Mouse (Mus musculus) kidney, adult 11 months (tissue): ENCODE measurements around the gene Ncam1.

Source experiments
- DNase-seq: peaks from one replicate; pipeline ENCODE4 v3.0.0; 2022

Gene Ncam1

DNA sequence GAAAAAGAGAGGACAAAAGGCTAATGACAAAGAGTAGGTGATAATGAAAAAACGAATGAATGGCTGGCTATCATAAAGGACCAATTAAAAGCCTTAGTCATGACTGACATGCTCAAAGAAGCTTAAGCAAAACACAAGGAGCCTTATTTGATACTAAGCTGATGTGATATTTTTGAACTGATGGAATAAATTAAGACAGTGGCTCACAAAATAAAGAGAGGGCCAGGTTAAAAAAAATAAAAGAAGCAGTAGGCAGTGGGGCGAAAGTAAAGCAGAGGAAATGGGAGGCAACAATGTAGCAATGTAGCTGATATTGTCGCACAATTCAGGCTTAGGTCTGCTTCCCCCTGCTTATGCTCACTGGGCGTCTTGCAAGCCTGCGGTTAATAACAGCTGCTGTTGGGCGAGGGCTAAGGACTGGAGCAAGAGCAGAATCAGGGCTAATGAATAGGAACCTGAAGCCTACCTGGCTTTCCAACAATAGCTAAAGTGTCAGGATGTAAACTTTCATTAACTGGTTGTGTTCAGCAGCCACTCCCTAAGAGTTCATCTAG lies 126.0 kb downstream of the Ncam1 start:
- DNase-seq = no peak

DNA sequence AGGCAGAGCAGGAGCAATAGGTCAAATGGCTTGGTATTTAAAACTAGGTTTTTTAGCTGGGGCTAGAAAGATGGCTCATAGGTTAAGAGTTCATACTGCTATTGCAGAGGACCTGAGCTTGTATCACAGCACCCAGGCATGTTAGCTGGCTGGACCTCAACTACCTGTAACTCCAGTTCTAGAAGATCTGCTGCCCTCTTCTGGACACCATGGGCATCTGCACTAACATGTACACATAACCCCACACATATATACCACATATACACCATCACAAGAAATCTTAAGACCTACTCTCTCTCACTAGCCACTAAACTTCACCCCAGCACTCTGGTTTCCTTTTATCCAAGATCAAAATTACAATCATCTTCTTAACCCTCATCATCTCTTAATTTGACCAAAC lies 131.7 kb downstream of the Ncam1 start:
- DNase-seq = no peak

DNA sequence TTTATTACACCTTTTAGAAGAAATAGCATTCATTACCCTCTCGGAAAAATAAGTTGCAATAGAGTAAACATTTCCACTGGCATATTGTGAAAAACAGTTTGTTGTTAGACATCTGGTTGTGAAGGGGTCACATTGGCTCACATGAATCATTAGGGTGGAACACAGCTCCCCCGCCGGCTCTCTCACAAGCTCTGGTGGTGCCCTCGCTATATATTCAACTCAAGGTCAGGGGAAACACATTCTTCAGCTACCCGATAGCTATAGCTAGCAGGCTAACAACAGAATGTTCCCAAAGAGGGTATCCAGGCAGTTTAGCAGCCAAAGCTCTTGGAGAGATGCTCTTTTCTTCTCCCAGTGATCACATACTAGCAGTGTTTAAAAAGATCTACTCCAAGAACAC lies 133.4 kb downstream of the Ncam1 start:
- no peak for DNase-seq

DNA sequence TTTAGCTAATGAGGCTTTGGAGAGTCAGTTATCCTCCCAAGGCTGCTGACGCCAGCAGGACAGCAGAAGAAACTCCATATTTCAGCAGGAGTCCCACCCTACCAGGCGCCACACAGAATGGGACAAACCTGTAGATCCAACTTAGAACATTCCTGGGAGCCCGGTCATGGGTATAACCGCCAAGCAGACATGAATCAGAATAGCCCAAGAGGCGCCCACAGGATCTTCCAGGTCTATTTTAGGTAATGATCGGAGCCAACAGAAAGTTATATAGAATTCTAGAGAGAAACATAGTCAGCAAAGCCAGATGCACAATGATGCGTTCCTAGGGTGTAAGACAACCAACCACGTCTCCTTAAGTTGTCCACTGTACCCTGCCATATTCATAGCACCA lies 134.8 kb downstream of the Ncam1 start:
- DNase-seq = no peak

DNA sequence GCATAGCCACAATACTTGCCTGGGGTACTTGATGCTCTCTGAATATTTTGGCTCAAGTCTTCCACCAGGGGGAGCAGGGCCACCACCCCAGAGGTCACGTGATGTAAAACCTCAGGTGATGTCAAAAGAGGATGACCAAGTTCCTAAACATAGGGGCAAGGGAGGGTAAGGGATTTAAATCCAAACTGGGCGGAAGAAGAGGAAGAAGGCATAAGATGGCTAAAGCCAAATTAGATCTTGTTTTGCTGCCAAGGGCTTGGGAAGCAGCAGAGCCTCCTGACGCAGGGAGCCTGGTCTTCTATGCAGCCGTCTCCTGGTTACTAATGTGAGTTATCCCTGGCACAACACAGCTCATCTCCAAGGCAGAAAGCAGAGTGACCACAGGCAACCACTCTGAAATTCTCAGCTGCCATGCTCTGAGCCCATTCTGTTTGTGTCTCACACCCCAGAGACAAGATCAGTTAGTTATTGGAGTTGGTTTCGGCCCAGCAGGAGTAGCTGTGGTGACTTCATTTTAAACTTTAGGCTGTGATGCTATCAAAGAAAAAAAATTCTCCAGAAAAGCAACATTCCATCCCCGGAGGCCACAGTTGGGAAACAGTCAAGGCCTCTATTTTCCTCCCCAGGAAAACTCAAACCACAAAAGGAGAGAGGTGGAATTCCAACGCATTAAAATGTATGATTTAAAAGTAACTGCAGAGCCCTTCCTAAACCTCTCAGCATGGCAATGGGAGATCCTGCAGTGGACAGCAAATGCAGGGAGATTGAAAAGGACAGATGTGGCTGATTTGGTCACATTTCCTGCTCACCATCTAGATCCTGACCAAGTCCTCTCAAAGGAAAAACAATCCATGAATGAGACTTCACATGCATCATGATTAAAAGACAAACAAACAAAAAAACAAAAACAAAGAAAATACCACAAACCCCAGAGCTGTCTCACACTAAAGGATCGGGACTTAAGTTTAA lies 135.5 kb downstream of the Ncam1 start:
- no peak for DNase-seq

DNA sequence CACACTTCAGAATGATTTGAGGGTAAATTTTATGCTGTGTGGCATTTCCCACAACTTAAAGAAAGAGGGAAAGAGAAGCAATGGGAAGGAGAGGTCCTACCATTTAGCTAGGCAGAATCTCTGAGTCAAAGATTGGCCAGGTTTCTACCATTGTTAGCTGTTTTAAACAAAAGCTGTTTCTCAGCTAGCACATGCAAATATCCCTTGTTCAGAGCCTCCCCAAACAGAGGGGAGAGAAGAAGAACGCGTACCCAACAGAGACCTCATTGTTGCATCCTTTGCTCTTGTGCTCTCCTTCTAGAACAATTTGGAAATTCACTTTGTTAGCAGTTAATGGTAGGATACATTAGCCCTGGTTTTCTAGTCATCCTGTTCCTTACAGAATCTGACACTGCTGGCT lies 137.2 kb downstream of the Ncam1 start:
- DNase-seq = no peak

DNA sequence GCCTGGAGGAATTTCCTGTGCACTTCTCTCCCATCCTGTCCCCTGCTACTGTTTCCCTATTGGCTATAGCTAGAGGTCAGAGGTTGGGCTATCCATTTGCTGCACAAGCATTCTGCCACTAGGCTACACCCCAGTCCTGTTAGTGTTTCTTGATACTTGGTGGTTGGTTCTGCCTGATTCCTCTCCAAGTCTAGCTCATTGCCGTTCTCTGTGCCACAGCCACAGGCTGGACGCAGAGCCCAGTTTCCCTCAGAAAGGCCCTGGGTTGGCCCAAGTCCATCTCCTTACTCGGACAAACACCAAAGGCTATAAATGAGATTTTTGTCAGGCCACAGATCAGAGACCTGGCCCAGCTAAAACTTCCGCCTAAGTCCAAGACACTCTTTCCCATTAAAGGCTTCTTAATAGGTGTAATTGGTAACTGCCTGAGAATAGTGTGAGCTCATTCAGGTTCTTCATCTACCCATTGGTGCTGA lies 140.3 kb downstream of the Ncam1 start:
- DNase-seq = no peak

DNA sequence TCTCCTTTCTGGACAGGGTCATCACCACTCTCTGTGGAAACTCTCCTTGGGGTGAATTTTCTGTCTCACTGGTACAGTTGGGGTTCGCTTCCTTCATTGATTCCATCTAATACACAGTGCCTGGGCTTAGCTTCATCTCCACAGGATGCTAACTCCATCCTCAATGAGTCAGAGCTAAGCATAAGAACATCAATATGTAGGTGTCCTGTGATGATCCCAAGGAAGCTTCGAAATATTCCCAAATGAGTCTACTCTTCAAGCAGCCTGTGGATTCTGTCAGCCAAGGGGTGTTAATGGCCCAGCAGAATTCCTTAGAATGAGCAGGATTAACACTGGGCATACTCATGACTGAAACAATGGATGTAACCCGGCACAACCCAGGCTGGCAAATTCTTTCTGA lies 144.3 kb downstream of the Ncam1 start:
- DNase-seq = no peak

DNA sequence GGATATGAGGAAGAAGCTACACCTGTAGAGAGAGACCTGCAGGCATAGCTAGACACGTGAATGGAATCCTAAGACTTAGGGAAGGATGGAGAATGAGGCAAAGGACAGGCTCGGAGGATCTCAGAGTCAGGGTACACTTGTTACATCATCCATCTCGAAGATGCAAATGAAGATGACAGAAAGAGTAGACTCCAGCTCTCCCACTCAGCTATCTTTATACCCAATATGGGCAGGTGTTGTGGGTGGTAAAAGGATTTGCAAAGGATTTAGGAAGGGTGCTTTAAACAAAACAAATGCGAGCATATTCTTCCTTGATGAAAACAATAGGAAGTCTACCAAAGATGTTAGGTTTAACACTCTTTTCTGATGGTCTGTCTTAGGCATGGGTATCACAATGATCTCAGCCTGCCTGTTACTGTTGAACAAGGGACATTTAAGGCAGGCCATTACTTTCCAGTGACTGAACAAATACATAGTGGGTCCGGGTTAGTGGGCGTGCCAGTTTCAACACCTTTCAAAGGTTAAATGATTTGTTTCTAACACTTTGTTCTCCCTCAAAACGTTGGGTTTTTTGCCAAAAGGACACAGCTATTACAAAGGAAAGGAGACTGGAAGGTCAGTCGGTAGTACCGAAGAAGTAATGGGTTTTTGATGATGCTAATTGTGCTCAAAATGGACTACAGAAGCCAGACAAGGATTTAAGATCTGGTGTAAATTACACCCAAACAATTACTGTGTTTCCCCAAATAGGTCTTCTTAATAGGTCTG lies 145.1 kb downstream of the Ncam1 start:
- no peak for DNase-seq

DNA sequence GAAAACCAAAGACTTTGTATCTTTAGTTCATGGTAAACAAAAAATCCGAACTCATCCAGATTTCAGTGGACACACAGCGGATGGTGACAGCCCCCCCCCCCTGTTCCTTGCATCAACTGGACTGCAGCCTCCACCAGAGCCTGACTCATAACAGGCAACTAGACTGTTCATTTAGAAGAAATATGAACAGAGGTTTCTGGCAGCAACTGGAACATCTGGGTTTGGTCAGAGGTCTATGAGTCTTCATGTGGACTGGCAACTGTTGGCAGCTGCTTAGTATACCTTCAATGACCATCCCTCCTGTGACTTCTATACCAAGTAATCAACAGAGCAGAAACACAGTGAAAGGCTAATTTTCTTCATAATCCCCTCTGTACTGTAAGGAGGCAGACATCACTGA lies 154.4 kb downstream of the Ncam1 start:
- no peak for DNase-seq

DNA sequence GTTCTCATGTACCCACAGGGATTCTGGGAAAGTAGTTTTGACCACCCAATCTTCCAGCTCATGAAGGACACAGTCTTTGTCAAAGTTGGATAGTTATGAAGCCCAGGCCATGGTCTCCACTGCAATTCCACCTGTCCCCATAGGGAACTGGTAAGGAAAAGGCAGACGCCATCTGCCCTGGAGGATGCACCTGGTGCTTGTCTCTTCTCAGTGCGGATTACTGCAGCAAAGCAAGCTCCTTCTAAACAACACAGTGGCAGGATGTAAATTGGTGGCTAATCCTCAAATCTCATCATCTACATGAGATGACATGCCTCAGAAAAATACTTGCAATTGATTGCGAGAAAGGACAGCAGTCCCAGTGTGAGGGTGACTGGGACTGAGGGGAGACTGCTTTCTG lies 158.0 kb downstream of the Ncam1 start:
- no peak for DNase-seq

DNA sequence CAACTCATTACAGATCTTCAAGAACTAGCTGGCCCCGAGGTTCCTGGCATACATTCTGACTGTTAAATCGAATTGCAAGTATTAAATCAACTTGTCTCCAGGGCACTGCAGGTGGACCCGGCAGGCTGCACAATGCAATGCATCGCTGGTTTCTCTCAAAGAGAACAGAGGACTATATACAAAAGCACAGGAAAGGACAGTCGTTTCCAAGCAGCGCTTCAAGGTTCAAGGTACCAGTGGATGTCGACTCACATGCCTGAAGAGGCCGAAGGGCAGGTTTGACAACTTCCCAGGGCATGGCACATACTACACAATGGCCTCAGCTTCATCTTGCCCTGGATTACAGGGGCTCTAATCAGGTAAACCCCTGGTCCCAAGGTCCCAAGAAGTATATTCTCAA lies 158.6 kb downstream of the Ncam1 start:
- DNase-seq = peak; percentile 2

DNA sequence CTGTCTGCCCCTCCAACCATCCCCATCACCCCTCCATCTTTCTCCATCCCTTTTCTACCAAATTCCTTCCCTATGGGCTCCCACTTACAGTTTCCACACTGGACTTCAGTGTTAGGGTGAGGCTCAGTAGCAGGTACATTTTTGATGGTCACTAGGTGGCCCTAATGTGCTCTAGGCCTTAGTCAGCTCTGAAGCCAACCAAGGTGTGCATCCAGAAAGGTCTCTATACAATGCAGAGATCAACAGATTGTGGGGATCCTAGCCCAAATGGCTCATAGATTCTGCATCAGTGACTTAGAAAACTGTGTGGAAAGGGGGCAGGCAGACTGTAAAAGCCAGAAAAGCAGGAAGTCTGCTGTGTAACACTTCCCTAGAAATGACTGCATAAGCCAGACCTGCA lies 160.8 kb downstream of the Ncam1 start:
- no peak for DNase-seq

DNA sequence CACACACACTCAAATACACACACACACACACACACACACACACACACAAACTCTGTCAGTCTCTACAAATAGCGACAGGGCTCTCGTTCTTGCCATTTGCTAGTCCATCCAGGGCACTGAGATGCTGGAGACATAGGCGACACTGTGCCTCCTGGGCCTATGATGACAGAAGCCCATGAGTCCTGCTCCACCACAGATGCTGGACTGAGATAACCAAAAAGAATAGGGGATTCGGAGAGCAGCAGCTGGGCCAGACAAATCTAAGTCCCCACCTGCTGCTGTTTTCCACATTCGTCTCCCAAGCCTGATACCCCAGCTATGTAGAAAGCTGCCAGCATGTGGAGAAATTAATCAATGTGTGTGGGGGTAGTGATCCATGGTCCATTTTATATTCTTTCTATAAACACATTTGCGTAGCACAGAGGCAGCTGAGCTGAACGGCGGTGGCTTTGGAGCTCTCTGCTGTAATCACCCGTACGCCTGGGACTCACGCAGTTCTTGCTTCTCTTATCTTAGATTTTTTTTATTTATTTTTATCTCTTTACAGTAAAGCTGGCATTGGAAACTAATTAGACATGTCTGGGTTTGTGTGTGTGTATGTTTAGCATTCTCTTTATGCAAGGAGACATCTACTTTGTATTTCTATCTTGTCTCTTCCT lies 162.9 kb downstream of the Ncam1 start:
- no peak for DNase-seq

DNA sequence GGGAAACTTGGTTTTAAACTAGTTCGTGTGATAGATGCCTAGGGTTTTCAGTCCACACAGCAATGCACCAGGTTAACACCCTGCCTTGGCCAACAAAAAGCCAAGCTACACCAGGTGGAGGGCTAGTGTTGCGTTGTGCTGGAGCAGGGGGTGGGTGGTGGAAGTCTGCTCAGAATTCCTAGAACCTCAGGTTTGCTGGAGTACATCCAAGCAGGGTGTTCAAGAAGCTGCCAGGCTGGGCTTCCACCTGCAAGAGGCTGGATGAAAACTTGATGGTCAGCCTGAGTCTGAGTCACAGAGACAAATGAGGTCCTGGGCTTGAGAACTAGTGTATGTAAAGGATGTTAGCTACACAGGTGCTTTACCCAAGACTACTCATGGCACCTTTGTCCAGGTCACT lies 166.1 kb downstream of the Ncam1 start:
- DNase-seq = no peak

DNA sequence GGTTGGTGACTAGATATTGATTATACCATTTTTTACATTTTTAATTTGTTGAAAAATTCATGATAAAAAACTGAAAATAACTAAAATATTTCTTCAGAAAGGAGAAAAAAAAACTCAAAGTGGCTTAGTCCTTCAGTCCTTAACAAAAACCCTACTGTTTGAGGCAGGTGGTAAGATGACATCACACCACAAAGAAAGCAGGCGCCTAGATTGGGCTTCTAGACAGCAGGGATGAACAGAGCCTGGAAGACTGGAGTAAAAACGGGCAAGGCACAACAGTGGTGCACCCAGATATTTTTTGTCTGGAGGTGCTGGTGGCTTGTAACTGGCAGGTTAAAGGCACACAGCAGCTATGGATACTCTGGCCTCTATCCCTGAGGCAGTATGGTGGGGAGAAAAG lies 168.4 kb downstream of the Ncam1 start:
- no peak for DNase-seq

DNA sequence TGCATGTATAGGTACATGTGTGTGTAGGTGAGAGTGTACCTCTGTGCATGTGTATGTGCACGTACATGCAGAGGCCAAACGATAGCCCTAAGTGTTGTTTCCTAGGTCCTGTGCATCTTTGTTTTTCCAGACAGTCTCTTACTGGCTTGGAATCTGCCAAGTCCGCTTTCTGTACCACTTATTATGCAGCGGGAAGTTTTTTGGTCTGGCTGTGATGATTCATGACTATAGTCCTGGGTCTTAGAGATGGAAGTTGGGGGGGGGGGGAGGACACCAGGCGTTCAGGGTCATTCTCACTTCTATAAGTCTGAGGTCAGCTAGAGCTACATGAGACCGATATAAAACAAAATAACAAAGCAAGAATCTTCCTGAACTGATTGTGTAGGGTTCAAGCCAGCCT lies 173.8 kb downstream of the Ncam1 start:
- DNase-seq = no peak

DNA sequence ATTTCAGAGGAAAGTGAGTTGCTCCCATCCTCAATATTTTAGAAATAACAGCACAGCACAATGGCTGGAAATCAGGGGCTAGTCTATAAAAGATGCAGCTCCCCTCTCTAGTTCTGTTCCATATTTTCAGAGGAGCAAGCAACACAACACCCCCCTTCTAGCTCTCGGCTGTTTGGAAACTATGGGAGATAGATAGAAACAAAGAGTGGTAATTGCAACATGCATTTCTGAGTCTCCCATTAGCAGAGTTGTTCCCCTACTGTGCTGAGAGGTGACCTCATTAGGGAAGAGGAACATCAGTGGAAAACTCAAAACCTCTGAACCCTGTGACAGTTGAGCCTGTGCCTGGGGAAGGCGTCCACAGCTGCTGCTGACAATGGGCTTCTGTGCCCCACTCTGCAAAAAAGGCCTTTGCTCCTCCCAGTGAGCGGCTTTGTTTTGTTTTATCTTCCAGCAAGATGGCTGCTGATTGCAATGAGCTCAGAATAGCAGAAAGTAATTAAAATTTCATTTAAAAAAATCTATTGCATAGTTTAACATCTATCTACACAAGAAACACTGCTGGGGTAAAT lies 174.7 kb downstream of the Ncam1 start:
- DNase-seq = no peak

DNA sequence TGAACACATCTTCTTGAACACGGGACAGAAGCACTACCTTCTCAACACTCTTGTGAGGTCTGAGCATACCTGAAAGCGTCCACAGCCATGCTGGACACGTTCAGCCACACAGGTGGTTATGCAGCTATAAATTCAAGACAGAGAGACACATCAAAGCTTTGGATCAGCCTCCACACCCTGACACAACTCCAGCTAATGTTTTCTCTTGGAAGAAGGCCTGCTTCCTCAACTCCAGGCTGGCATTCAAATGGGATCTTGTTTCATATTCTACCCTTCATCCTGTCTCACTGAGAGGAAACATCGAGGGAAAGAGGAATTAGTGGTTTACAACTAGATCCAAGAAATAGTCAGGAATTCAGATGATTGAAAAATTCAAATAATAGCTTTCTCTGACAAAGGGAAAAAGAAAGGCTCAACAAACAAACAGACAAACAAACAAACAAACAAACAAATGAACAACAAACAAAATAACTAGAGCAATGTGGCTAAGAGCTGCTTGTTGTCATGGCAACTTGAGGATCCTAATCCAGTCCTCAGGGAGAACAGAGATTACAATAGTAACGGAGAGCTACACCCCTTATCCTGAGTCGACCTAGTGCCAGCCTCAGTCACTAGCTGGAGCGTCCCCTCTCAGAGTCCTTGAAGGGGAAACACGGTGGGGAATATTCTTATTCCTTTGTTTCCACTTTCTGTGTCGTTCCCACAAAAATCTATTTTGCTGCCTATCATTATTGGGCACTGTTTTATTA lies 175.6 kb downstream of the Ncam1 start:
- DNase-seq = no peak

DNA sequence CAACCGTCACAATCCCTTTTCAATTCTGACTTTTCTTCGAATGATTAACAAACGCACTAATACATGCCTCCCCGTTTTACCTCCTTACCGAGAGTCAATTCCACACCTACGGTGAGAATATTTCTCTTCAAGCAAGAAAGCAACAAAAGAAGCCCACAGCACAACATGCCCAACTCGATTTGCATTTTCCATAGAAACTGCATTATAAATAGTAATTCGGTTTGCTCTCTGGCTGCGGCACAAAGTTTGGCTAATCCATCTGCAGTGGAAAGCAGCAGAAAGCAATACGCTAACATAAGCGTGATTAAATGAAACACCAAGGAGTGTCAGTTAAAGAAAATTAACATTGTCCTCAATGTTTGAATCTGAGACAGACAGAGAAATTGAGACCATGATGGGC lies 177.0 kb downstream of the Ncam1 start:
- no peak for DNase-seq

DNA sequence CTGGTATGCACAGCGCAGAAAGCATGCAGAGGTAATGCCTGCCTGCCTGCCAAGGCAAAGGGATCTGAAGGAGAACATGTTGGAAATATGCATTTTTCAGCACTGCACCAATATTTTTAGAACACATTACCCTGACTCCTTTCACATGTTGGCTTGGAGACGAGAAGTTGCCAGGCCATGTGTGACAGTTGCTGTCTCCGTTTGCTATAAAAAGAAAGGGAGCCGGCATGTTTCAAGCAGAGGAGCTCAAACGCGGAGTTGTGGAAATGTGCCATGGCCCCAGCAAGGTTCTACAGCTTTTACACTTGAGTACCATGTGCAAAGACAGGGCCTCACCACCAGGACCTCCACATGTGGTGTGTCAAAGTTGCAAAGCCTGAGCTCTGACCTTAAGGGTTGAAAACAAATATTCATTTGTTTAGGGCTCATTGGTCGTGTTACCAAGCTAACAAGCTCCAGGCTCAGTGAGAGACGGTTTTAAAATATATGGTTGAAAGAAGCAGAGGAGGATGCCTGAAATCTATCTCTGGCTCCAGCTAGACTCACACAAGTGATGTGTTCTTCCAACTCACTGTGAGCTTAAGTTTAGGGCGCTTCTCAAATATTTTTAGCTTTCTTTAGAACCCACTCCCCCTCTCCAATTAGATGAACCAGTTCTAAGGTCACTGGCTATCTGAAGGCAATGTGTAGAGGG lies 179.9 kb downstream of the Ncam1 start:
- DNase-seq = no peak

DNA sequence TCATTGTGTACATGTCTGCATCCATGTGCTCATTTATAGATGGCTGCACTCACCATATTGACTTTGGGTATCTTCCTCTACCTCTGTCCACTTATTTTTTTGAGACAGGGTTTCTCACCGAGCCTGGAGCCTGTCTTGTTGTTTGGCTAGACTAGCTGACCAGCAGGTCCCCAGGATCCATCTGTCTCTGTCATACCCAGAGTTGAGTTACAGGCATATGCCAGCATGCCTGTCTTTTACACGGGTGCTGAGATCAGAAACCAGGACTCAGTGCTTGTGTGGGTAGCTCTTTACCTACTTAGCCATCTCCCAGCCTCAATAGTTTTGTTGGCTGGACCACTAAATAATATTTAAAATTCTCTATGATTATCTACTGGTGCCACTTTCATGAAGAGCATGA lies 180.5 kb downstream of the Ncam1 start:
- DNase-seq = no peak
